Mouse (Mus musculus): ENCODE measurements at regions not wholly inside any gene's neighbourhood (a gene's known extent, or its start where the extent isn't known, plus 50 kb on each side); places are given as distances from the start of the nearest gene placed in this dataset.

DNA sequence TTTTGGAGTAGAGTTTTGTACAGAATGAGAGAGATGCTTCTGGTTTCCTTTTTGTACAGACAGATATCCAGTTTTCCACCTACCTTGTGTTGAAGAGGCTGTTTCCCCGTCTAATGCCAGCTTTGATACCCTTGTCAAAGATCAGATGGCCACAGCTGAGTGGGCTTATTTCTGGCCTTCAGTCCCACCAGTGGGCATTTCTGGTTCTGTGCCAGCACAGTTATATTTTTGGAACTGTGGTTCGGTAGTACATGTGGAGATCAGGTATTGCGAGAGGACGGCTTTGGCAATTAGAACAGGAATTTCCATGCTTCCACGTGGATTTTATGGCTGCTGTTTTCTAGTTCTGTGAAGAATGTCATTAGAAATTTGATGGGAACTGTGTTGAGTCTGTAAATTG, 302.5 kb upstream of the Cxcr4 start:
- TF ChIP-seq CTCF (IDR thresholded peaks at IDR 0.05; ENCODE audit: extremely low read depth, insufficient read depth, low read length) (no peak), POLR2A (IDR thresholded peaks at IDR 0.05; ENCODE audit: extremely low read depth, insufficient read depth, low read length) (no peak)
